Mouse (Mus musculus): ENCODE measurements around the gene Olfr622.

Gene Olfr622

GRCm38 (mm10) chr7:103642602-103643001 lies at the start of gene Olfr622:
Olfr622 (minus strand) TSS chr7:103642702.
- DNase-seq (ENCODE audit: extremely low read depth, insufficient read length, low spot score) = no peak

GRCm38 (mm10) chr7:103682420-103682819 lies 39.9 kb upstream of the Olfr622 start, which contains the start of gene Olfr625-ps1:
Olfr625-ps1 (plus strand) TSS chr7:103682720.
- no peak for DNase-seq (ENCODE audit: extremely low read depth, insufficient read length, low spot score)

GRCm38 (mm10) chr7:103671091-103671490 lies 28.6 kb upstream of the Olfr622 start, which contains the start of gene Olfr624:
Olfr624 (minus strand) TSS chr7:103671191.
- no peak for DNase-seq (ENCODE audit: extremely low read depth, insufficient read length, low spot score)

GRCm38 (mm10) chr7:103663598-103663997 lies 21.1 kb upstream of the Olfr622 start, which contains the start of gene Olfr623:
Olfr623 (minus strand) TSS chr7:103663698.
- DNase-seq (ENCODE audit: extremely low read depth, insufficient read length, low spot score) = no peak

GRCm38 (mm10) chr7:103644070-103644469 lies 1.6 kb upstream of the Olfr622 start:
- DNase-seq (ENCODE audit: extremely low read depth, insufficient read length, low spot score) = no peak

- DNase-seq (ENCODE audit: extremely low read depth, insufficient read length, low spot score) = no peak
Measured at GRCm38 (mm10) chr7:103636795-103637194, 5.7 kb downstream of the Olfr622 start.

- no peak for DNase-seq (ENCODE audit: extremely low read depth, insufficient read length, low spot score)
Measured at GRCm38 (mm10) chr7:103612434-103612833, 30.1 kb downstream of the Olfr622 start, which contains the start of gene Olfr620. Olfr620 (minus strand) TSS chr7:103612534.

- no peak for DNase-seq (ENCODE audit: extremely low read depth, insufficient read length, low spot score)
Measured at GRCm38 (mm10) chr7:103607425-103607824, 35.1 kb downstream of the Olfr622 start.

- no peak for DNase-seq (ENCODE audit: extremely low read depth, insufficient read length, low spot score)
Measured at GRCm38 (mm10) chr7:103600275-103600674, 42.2 kb downstream of the Olfr622 start, which contains the start of gene Olfr619. Olfr619 (plus strand) TSS chr7:103600575.

- DNase-seq (ENCODE audit: extremely low read depth, insufficient read length, low spot score) = no peak
Measured at GRCm38 (mm10) chr7:103589803-103590202, 52.7 kb downstream of the Olfr622 start, which contains the start of gene Olfr618. Olfr618 (plus strand) TSS chr7:103590103.
